Mouse (Mus musculus) C2C12 (cell line): ENCODE measurements around the gene Otub1.

Experiments used
- CEBPB ChIP-seq: IDR thresholded peaks from one replicate; pipeline ENCODE4 v1.6.1; 2011; ENCODE audit warnings: low read depth, mild to moderate bottlenecking, control low read depth, moderate library complexity
- CTCF ChIP-seq: IDR thresholded peaks from one replicate; pipeline ENCODE4 v1.5.1; 2011; ENCODE audit not compliant: control insufficient read depth, insufficient read depth, insufficient read length
- FOSL1 ChIP-seq: IDR thresholded peaks from one replicate; pipeline ENCODE4 v1.8.0; 2011; ENCODE audit warnings: mild to moderate bottlenecking, low read length; ENCODE audit not compliant: poor library complexity, insufficient read depth, severe bottlenecking
- MAX ChIP-seq: IDR thresholded peaks from one replicate; pipeline ENCODE4 v1.6.1; 2011; ENCODE audit warnings: mild to moderate bottlenecking, control low read depth
- MYOD1 ChIP-seq: IDR thresholded peaks from one replicate; pipeline ENCODE4 v1.6.1; 2011; ENCODE audit warnings: low read depth; ENCODE audit not compliant: control insufficient read depth, insufficient read length
- MYOG ChIP-seq: IDR thresholded peaks from one replicate; pipeline ENCODE4 v1.6.1; 2011; ENCODE audit not compliant: control insufficient read depth, insufficient read length; ENCODE audit errors: extremely low read depth
- USF1 ChIP-seq: IDR thresholded peaks from one replicate; pipeline ENCODE4 v1.6.1; 2011; ENCODE audit warnings: low read depth, mild to moderate bottlenecking, control low read depth, moderate library complexity

DNA sequence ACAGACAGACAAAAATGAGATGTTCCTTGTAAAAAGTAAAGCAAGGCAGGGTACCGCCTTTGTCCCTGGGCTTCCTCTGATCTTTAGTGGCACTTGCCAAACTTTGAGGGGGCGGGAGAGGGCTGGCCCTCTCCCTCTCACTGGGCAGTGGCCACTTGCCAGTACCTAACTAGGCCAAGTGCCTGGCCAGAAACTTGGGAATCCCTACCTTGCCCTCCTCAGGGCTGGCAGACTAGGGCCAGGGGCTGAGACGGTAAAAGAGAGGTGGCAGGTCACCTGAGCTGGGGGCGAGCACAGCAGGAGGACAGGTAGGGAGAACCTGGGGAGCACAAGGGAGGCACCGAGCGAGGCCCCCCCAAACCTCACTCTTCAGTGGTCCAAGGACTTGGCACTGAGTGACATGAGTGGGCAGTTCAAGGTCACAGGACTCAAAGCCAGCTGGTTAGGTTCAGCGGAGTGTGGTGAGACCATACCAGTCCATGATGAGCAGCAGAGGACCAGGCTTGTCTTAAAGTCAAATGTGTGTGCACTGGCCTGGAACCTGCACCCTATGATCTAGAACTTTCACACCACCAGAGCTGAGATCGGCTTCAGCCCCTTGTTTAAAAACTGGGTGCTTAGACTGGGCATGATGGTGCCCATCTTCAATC is 25.2 kb downstream of the Otub1 start:
- no peak for TF ChIP-seq MYOD1
- no peak for TF ChIP-seq CTCF
- TF ChIP-seq USF1 = no peak
- no peak for TF ChIP-seq MYOG
- no peak for TF ChIP-seq CEBPB
- TF ChIP-seq MAX = no peak
- TF ChIP-seq FOSL1 = no peak
